8 mouse cellular contexts compared by ENCODE assay signal in the genomic region with DNA sequence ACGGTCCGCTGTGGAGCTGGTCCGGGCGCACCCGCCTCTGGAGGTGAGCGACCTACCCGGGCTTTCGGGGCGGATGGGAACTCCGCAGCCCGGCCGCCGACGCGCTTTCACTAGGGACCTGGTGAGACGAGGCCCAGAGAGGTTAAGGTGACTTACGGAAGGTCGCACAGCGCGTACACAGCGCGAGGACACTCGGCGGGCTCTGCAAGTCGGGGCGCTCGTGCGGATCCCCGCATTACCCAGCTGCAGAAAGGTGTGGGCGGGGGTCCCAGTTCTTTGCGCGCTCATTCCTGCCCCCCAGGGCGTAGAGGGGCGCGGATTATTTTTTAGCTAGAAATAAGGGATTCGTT. TPM values are rescaled to one million over a fixed set of nuclear protein-coding genes. Genes with fewer than 3 reads are reported as not detected.
DNase-seq lines count a peak whose midpoint lies in the region; ATAC-seq and TF ChIP-seq lines count a peak whose summit lies in the region.

No protein-coding gene starts in this region.

- peak; percentile 51 for ATAC-seq in inflammation-experienced regulatory T-cells, adult 6 months

- intact Hi-C loops in left cerebral cortex, adult 2 months (cut with DNase I): no loop called here

- under 1% methylated on average over 36 of the region's 36 CpGs for WGBS in embryonic facial prominence, embryonic 10.5 days

- TF ChIP-seq CTCF in left cerebral cortex, adult 2 months (IDR thresholded peaks at IDR 0.05): no peak

- H3K9me3 ChIP-seq in embryonic facial prominence, embryonic 10.5 days: no peaks in the 10 kb centered on the region

- H3K27me3 ChIP-seq in embryonic facial prominence, embryonic 10.5 days (replicated peaks; ENCODE audit: low read depth, poor library complexity, severe bottlenecking): no peaks in the 10 kb centered on the region
- no peaks in the 10 kb centered on the region for H3K27me3 ChIP-seq in myocyte (ENCODE audit: control insufficient read depth, insufficient read depth, insufficient read length)

- no peaks in the 10 kb centered on the region for H3K79me2 ChIP-seq in myocyte (ENCODE audit: control insufficient read depth, insufficient read depth)

- H3K27ac ChIP-seq in left cerebral cortex, adult 2 months: peak overlapping the region; percentile 100
- peak overlapping the region; percentile 95 for H3K27ac ChIP-seq in embryonic facial prominence, embryonic 10.5 days (replicated peaks)

- peaks cover 34% of the 10 kb centered on the region for H3K36me3 ChIP-seq in embryonic facial prominence, embryonic 10.5 days (replicated peaks)
- H3K36me3 ChIP-seq in myocyte (ENCODE audit: control insufficient read depth, insufficient read depth): peaks cover 7% of the 10 kb centered on the region

- H3ac ChIP-seq in myocyte (ENCODE audit: control insufficient read depth, insufficient read length): peak overlapping the region; percentile 77

- TF ChIP-seq POLR2A in myocyte (IDR thresholded peaks at IDR 0.05; ENCODE audit: insufficient read length, low read depth): no peak

- DNase-seq in left cerebral cortex, adult 2 months (ENCODE audit: extremely low spot score in 1 of 2, low spot score in 2 of 2): no peak
- no peak for DNase-seq in left cerebral cortex, adult 8-10 months (ENCODE audit: low spot score in 2 of 2)
- DNase-seq in embryonic facial prominence, embryonic 10.5 days (ENCODE audit: low spot score): no peak
- no peak for DNase-seq in cerebellum, postnatal 25 days
- no peak for DNase-seq in layer of hippocampus, postnatal 25 days (ENCODE audit: extremely low spot score in 1 of 2, low spot score in 1 of 2)
- DNase-seq in gastrocnemius, postnatal 10 days: no peak

- peak overlapping the region; percentile 91 for H3K4me2 ChIP-seq in myocyte (ENCODE audit: low read depth)

- peaks cover 24% of the 10 kb centered on the region for H3K4me1 ChIP-seq in embryonic facial prominence, embryonic 10.5 days

- H3K4me3 ChIP-seq in left cerebral cortex, adult 2 months: peak overlapping the region; percentile 87
- H3K4me3 ChIP-seq in embryonic facial prominence, embryonic 10.5 days: peak overlapping the region; percentile 71
- peak overlapping the region; percentile 70 for H3K4me3 ChIP-seq in myocyte

TF ChIP-seq in myocyte, 11 proteins besides CTCF, POLR2A, EP300 and RAD21:
- TF ChIP-seq E2F4 (IDR thresholded peaks at IDR 0.05; ENCODE audit: insufficient read depth): no peak
- no peak for TF ChIP-seq USF1 (IDR thresholded peaks at IDR 0.05; ENCODE audit: low read depth)
- no peak for TF ChIP-seq MYOG (IDR thresholded peaks at IDR 0.05; ENCODE audit: control insufficient read depth in 1 of 3, insufficient read depth in 1 of 3, insufficient read length in 2 of 3, low read depth in 2 of 3)
- no peak for TF ChIP-seq POLR2AphosphoS2 (IDR thresholded peaks at IDR 0.05; ENCODE audit: insufficient read length, low read depth)
- no peak for TF ChIP-seq TCF12 (IDR thresholded peaks at IDR 0.05; ENCODE audit: insufficient read depth, poor library complexity, severe bottlenecking)
- no peak for TF ChIP-seq MYOD1 (IDR thresholded peaks at IDR 0.05; ENCODE audit: control insufficient read depth in 1 of 3, insufficient read length in 2 of 3, low read depth in 2 of 3)
- no peak for TF ChIP-seq REST (IDR thresholded peaks at IDR 0.05; ENCODE audit: insufficient read depth, insufficient read length)
- TF ChIP-seq MAX (IDR thresholded peaks at IDR 0.05; ENCODE audit: low read depth): no peak
- TF ChIP-seq SRF (IDR thresholded peaks at IDR 0.05; ENCODE audit: control insufficient read depth, insufficient read length, low read depth): no peak
- TF ChIP-seq CEBPB (IDR thresholded peaks at IDR 0.05; ENCODE audit: insufficient read depth, poor library complexity, severe bottlenecking): no peak
- TF ChIP-seq TCF3 (IDR thresholded peaks at IDR 0.05; ENCODE audit: insufficient read length, low read depth): no peak

RNA-seq across cellular contexts. Expression of gene Ntan1, which starts 0.7 kb away (rescaled TPM):
- 10 to 100 TPM; 92.8 to 99.1 TPM for total RNA-seq in left cerebral cortex, adult 2 months (2021)
- total RNA-seq in left cerebral cortex, adult 8-10 months (2022): 100 to 1,000 TPM in 2 of 4 experiments, 10 to 100 TPM in 2; 98.0 to 124 (median 102) TPM
- polyA plus RNA-seq in embryonic facial prominence, embryonic 10.5 days (2016; fragmentation: Nextera tagmentation; extraction: Ambion mirVana): 128 and 149 TPM in 2 replicates
- polyA plus RNA-seq in inflammation-experienced regulatory T-cells, adult 6 months (2017; shearing (Covaris generic)): 100 to 1,000 TPM; 146 to 175 (median 156) TPM
- 28.8 TPM for polyA plus RNA-seq in myocyte (2012; fragmentation: generic; extraction: Trizol)
- 10 to 100 TPM; 84.7 to 86.4 TPM for total RNA-seq in layer of hippocampus, postnatal 25 days (2021)
- total RNA-seq in gastrocnemius, postnatal 10 days (2021): 10 to 100 TPM; 44.9 to 49.9 TPM

RNA-seq across cellular contexts. Expression of gene Rrn3, which starts 38.9 kb away (rescaled TPM):
- 10 to 100 TPM; 44.9 to 50.8 TPM for total RNA-seq in left cerebral cortex, adult 2 months (2021)
- 10 to 100 TPM; 47.7 to 52.9 (median 50.2) TPM for total RNA-seq in left cerebral cortex, adult 8-10 months (2022)
- 99.0 and 99.1 TPM in 2 replicates for polyA plus RNA-seq in embryonic facial prominence, embryonic 10.5 days (2016; fragmentation: Nextera tagmentation; extraction: Ambion mirVana)
- 10 to 100 TPM; 47.8 to 54.8 (median 48.1) TPM for polyA plus RNA-seq in inflammation-experienced regulatory T-cells, adult 6 months (2017; shearing (Covaris generic))
- polyA plus RNA-seq in myocyte (2012; fragmentation: generic; extraction: Trizol): 40.6 TPM
- total RNA-seq in layer of hippocampus, postnatal 25 days (2021): 10 to 100 TPM; 47.0 to 49.1 TPM
- total RNA-seq in gastrocnemius, postnatal 10 days (2021): 10 to 100 TPM; 26.7 to 28.0 TPM
